8 mouse cellular contexts compared by ENCODE assay signal in the genomic region with DNA sequence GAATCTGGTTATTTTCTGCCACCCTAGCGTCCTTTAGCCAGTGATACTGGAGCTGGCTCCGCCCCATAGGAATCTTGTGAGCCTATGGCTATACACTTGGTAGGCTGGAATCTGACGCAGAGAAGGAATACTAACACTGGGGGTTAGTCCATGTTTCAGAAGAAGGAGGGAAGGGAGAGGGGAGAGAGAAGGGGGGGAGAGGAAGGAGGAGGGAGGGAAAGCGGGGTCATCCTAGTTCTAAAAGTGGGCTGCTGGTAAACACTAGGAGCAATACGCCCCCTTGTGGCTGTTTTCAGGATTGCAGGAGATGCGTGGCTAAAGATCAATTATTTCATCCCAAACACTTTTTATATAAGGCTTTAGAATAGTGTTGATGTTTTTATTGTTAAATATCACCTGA. TPM values are rescaled to one million over a fixed set of nuclear protein-coding genes. Genes with fewer than 3 reads are reported as not detected.
DNase-seq lines count a peak whose midpoint lies in the region; ATAC-seq and TF ChIP-seq lines count a peak whose summit lies in the region.
"Had no signal": no experiment of that assay in that cellular context is flagged by ENCODE, and none has a peak within 500 bp of the region (broad histone marks: within the 10 kb centered on the region; RNA-seq: fewer than 3 reads in every experiment).

No protein-coding gene starts in this region.

- no peak overlapping the region for H3K9ac ChIP-seq in lung, embryonic 14.5 days

- TF ChIP-seq CTCF in C2C12 (IDR thresholded peaks at IDR 0.05; ENCODE audit: control insufficient read depth, insufficient read depth, insufficient read length) = peak; percentile 25
- TF ChIP-seq CTCF in lung, embryonic 14.5 days (IDR thresholded peaks at IDR 0.05; ENCODE audit: low read depth) = peak; percentile 87

- H3K27me3 ChIP-seq in C2C12 (ENCODE audit: control insufficient read depth, insufficient read depth, insufficient read length) = no peaks in the 10 kb centered on the region
- no peaks in the 10 kb centered on the region for H3K27me3 ChIP-seq in lung, embryonic 14.5 days (ENCODE audit: insufficient read depth, low read length)

- WGBS in lung, embryonic 14.5 days = 16% methylated on average over 6 of the region's 6 CpGs

- ATAC-seq in lung, embryonic 14.5 days (ENCODE audit: insufficient read depth) = peak; percentile 84; the same call in 1 of the 2 replicates

- H3K4me2 ChIP-seq in lung, embryonic 14.5 days = no peak overlapping the region

- no peak overlapping the region for H3K4me3 ChIP-seq in C2C12 (ENCODE audit: insufficient read depth, poor library complexity, severe bottlenecking)
- H3K4me3 ChIP-seq in lung, embryonic 14.5 days (ENCODE audit: low read depth, low read length) = no peak overlapping the region

- no peaks in the 10 kb centered on the region for H3K79me3 ChIP-seq in C2C12 (ENCODE audit: low read depth)

- intact Hi-C loops in gastrocnemius, postnatal 14 days (cut with DNase I; ENCODE audit: low total_unique reads) = no loop called here

- H3K36me3 ChIP-seq in C2C12 (ENCODE audit: control insufficient read depth, insufficient read depth) = no peaks in the 10 kb centered on the region
- no peaks in the 10 kb centered on the region for H3K36me3 ChIP-seq in lung, embryonic 14.5 days (ENCODE audit: insufficient read depth)

- H3K4me1 ChIP-seq in lung, embryonic 14.5 days (ENCODE audit: insufficient read depth) = no peaks in the 10 kb centered on the region

- H3K79me2 ChIP-seq in C2C12 (ENCODE audit: control insufficient read depth, insufficient read depth) = no peaks in the 10 kb centered on the region

- H3K27ac ChIP-seq in lung, embryonic 14.5 days (ENCODE audit: low read depth) = no peak overlapping the region

- DNase-seq in MEL-GATA-1-ER (ENCODE audit: extremely low read depth, low read depth) = peak; percentile 34
- peak; percentile 59 to 74 for DNase-seq in cerebellum, postnatal 4 days (ENCODE audit: low spot score in 2 of 2)
- peak; percentile 36 for DNase-seq in gastrocnemius, postnatal 14 days
- peak; percentile 24 to 79 for DNase-seq in kidney, postnatal 36 days
- DNase-seq in lung, embryonic 14.5 days = peak; percentile 89
- peak; percentile 80 for DNase-seq in retina, postnatal 1 day

- H3K9me3 ChIP-seq in lung, embryonic 14.5 days (ENCODE audit: low read depth, low read length) = no peaks in the 10 kb centered on the region

- no peak overlapping the region for H3ac ChIP-seq in C2C12 (ENCODE audit: control insufficient read depth, insufficient read length, low read depth)

TF ChIP-seq in C2C12, 6 proteins besides CTCF, POLR2A, EP300 and RAD21:
- TF ChIP-seq USF1 (IDR thresholded peaks at IDR 0.05; ENCODE audit: low read depth) (no peak), MYOD1 (IDR thresholded peaks at IDR 0.05; ENCODE audit: control insufficient read depth, insufficient read length, low read depth) (no peak), MAX (IDR thresholded peaks at IDR 0.05) (no peak), MYOG (IDR thresholded peaks at IDR 0.05; ENCODE audit: control insufficient read depth, extremely low read depth, insufficient read length) (no peak), FOSL1 (IDR thresholded peaks at IDR 0.05; ENCODE audit: insufficient read depth, low read length, poor library complexity, severe bottlenecking) (no peak), CEBPB (IDR thresholded peaks at IDR 0.05; ENCODE audit: low read depth) (no peak)

RNA-seq across cellular contexts. Expression of a gene that starts 27.2 kb away (rescaled TPM):
- polyA plus RNA-seq in C2C12 (2012; fragmentation: generic; extraction: Trizol) = 167 TPM
- total RNA-seq in gastrocnemius, postnatal 14 days (2021) = 1 to 10 TPM; 6.8 to 7.1 TPM
- 426 and 436 TPM in 2 replicates for polyA plus RNA-seq in lung, embryonic 14.5 days (2014; fragmentation: Nextera tagmentation; extraction: Ambion mirVana)

RNA-seq across cellular contexts. Expression of a gene that starts 33.6 kb away (rescaled TPM):
- polyA plus RNA-seq in C2C12 (2012; fragmentation: generic; extraction: Trizol) = 6.1 TPM
- total RNA-seq in gastrocnemius, postnatal 14 days (2021) = 1 to 10 TPM; 8.6 to 9.5 TPM
- 26.1 and 31.3 TPM in 2 replicates for polyA plus RNA-seq in lung, embryonic 14.5 days (2014; fragmentation: Nextera tagmentation; extraction: Ambion mirVana)

RNA-seq across cellular contexts. Expression of a gene that starts 48.6 kb away (rescaled TPM):
- polyA plus RNA-seq in C2C12 (2012; fragmentation: generic; extraction: Trizol) = 0.16 TPM
- 1 to 10 TPM; 1.4 to 2.2 TPM for total RNA-seq in gastrocnemius, postnatal 14 days (2021)
- not detected in 2 replicates for polyA plus RNA-seq in lung, embryonic 14.5 days (2014; fragmentation: Nextera tagmentation; extraction: Ambion mirVana)
- total RNA-seq: hematopoietic stem cell, adult 5-6 weeks had no signal

Comparison
In these comparisons a context has a peak if more than half of its experiments do, and no peak if none do; other contexts are left out.
1. DNase-seq: peak in every context shown above with its lines; median percentile 89 in lung, embryonic 14.5 days; 80 in retina, postnatal 1 day; 66 in cerebellum, postnatal 4 days; 52 in kidney, postnatal 36 days; 36 in gastrocnemius, postnatal 14 days; 34 in MEL-GATA-1-ER.